Mouse (Mus musculus) adrenal gland, postnatal 4 days (tissue): ENCODE measurements around the gene Pwp2. TPM values are rescaled to one million over a fixed set of nuclear protein-coding genes. Genes with fewer than 3 reads are reported as not detected.
"Not testable (repeated sequence)": the region's sequence is repeated elsewhere in the genome, so short reads cannot be mapped to it uniquely, and the experiment has no call there.

ENCODE experiments used
- DNase-seq, 2 experiments: peaks; one replicate each; pipeline ENCODE4 v3.0.0; 2021 to 2022; ENCODE audit warnings: low spot score in 2 of 2, mixed read lengths in 2 of 2
- long read RNA-seq, 2 experiments: library from polyadenylated mRNA; stranded (forward); transcript quantifications; one replicate each; pipeline ENCODE4 v2.0.0; 2021
- total RNA-seq, 2 experiments: library from RNA; stranded (reverse); gene quantifications; 2 replicates each; pipeline ENCODE4 v1.2.3; 2021

The Pwp2 gene
- total RNA-seq, result 10 to 100 TPM; 17.8 to 18.5 TPM
- long read RNA-seq, experiment 1, transcript Pwp2-201 (21 exons, 3,872 nt), result major isoform, 12 of 20 reads
- long read RNA-seq, experiment 1, partial matches to known transcripts, result 8 of 20 reads
- long read RNA-seq, experiment 1, other reads (novel, unspliced or antisense), result 0 of 20 reads
- long read RNA-seq, experiment 2, transcript Pwp2-201 (21 exons, 3,872 nt), result major isoform, 21 of 34 reads
- long read RNA-seq, experiment 2, partial matches to known transcripts, result 9 of 34 reads
- long read RNA-seq, experiment 2, other reads (novel, unspliced or antisense), result 4 of 34 reads

DNA sequence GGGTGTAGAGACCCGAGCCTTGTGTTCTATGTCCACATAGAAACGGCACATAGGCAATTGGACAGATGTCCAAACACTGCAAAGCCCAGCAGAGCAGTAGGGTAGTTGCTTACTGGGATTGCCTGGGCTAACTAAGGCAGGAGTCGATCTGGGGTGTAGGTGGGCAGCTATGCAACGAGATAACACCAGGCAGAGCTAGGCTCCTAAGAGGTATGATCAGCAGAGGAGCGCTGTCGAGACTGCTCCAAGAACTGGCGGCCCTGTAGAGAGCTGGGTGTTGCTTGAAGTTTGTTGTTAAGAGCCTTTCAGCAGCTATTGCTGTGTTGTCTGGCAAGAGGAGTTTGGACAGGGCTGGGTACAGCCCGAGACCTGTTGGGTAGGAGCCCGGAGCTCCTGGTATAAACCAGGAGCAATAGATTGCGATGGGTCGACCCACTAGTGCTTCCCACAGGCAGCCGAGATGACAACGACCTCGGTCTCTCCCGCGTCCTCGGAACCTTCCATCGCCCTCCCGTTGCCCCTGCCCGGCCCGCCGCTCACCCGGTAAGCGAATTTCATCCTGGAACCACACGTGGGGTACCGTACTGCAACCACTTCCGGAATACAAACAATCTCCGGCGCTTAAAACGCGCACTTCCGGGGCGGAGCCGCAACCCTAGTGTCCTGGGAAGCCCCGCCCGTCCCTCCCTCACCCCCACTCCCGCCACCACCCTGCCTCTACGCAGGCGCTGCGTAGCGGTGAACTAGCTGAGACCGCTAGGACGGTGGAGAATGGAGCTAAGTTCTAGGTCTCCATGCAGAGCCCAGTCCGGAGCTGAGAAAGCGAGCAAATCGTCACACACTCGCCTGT is at the start of gene Pwp2:
Gene Pwp2, minus strand, starts transcription at position 619 of the 850 bp plus-strand sequence.
- DNase-seq, result peak; percentile 59 to 79

DNA sequence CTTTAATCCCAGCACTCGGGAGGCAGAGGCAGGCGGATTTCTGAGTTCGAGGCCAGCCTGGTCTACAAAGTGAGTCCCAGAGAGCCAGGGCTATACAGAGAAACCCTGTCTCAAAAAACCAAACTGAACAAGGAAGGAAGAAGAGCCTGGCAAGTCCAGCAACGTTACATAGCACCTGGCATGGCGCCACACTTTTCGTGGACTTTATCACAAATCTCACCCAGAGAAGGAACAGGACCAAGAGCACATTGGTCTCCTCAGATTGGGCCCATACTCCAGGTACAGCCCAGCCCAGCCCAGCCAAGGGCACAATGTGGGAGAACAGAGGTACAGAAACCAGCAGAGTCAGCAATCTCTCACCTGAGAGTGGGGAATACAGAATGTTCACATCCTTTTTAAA is 48.8 kb upstream of the Pwp2 start:
- DNase-seq, result no peak

DNA sequence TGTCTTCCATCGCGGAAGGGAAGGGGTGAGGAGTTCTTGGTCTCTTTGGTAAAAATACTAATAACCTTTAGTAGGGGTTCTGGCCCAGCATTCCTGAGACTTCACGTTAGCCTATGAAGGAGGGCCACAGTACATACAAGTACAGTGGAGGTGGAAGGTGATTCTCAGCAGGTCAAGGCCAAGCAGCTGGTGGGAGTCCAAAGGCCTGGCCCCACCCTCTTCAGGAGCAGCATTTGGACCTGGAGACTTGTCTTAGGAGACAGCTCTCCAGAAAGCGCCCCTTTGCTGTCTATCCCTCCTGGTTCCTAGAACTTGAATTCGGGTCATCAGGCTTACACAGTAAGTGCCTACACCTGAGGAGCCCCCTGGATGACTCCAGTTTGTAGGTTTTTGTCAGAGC is 48.2 kb upstream of the Pwp2 start:
- no peak for DNase-seq

DNA sequence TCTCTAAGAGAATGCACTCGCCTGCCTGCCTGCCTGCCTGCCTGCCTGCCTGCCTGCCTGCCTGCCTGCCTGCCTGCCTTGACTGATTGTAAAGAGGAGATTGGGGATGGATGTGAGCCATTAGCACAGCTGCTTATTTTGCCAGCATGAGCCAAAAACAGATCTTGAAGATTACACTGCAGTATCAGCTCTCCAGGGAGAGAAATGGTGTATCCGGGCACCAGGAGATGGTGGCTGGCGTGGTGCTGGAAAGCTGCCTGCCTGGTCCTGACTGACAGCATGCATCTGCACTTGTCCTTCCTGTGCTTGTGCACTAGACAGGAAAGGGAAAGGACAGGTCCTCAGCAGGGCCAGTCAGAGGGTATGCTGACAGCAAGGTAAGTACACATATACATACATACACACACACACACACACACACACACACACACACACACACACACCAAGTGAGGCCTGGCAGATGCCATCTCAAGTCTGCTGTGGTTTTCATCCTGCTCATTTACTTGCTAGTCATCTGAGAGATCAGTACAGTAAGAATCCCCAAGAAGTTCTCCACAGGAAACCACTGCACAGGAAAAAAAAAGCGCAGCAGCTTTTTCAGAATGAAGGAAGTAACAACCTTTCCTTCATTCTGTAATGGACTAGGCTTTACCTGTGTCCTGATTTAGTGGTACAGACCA is 47.5 kb upstream of the Pwp2 start:
- DNase-seq, result no peak

DNA sequence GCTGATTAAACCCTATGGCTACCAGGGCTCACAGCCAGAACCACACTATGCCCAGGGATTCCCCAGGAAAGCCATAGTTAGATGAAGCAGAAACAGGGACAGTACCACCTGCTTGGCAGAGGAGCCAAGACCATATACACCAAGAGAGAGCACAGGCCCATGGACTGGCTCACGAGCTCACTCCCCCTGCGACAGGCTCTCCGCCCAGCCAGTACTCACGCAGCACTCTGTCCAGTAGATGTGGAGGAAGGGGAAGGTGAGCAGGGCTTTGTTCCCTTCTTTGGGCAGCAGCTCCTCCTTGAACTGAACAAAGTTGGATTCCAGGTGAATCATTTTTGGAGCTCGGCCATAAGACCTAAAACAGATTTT is 43.6 kb upstream of the Pwp2 start:
- no peak for DNase-seq

DNA sequence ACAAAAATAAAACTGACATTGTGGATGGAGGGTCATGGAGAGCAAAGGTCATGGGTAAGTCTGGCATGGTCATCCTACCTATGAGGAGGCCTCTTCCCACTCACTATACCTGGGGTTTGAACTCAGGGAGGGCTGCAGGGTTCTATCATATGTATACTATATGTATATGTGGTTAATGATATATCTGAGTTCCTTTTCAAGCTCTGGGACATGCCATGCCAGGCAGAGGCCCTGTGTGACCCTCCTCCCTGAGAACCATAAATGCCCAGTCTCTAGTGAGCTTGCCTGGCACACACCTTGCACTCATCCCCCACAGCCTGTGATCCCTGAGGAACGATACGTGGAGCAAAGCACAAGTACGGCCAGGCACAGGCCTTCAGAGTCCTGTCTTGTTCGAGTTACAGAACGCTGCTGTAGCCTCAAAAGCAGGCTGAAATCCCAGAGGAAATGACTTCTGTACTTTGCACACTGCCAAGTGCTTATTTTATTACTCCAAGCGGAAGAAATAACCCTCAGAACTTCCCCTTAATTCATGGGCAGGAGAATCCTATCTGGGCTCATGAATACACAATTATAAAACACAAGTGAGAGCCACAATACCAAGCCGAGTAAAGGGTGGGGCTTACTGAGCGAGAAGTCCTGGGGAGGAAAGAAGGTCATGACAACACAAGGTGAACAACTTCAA is 43.1 kb upstream of the Pwp2 start:
- DNase-seq, result no peak

DNA sequence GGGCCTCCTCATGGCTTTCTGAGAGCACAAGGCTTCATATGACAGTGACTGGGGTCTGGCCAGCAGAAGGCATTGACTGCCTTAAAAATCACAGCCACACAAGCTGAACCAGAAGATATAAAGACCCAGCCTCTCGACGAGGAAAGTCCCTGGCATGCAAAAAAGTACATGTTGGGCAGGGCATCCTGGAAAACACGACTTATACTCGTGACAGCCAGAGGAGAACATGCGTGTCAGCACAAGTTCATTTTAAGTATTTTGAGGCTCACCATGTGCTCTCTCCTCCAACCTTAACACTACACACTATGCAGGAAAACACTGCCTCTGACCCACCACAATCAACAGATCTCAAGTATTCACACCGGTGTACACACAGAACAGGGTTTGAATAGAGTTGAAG is 39.2 kb upstream of the Pwp2 start:
- DNase-seq, result no peak

DNA sequence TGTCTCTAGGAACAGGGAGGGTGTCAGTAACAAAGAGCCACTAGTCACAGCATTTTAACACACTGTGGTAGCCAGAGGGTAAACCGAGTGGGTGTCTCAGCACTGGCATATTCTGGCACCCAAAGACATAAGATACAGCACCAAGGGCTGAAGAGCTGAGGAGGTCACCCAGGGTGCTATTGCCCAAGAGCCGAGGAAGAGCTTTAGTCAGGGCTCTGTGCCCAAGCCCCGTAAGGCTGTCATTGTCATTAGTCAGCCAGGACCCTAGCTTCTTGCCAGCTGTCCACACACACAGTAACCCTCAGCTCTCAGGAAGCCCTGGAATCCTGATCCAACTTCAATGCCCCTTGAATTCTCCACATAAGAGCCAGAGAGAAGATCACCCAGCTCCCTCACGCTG is 38.0 kb upstream of the Pwp2 start:
- DNase-seq, result no peak

DNA sequence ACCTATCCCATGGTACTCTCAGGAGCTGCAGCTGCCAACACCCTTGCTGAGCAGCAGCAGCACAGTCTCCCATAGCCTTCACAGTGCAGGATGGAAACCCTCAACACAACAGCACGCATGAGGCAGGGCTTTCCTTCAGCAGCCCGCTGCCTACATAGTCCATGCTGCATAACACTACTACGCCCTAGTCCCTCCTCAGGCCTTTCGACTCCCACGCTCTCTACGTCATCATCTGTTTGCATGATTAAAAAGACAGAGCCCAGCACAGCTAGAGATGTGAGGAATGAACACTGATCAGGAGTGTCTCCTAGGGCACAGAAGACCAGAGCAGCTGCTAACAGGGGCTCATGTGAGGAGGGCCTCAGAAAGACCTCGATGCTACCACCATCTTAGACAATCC is 36.4 kb upstream of the Pwp2 start:
- DNase-seq, result no peak

DNA sequence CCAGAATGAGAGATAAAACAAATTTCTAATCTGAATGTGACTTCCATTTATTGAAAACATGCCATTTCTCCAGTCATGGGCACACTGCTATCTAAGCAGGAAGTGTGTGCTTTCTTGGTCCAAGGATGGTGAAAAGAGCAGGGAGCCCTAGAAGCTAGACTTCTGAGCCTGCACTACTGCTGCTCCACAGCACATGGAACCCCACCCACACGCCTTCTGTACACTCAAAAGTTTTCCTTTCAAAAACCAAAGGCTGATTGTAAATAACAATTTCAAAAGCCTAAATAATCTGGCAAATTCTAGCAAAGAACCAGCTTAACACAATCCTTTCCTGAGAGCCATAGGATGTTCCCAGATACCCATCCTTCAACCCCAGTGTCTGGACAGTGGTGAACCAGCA is 34.6 kb upstream of the Pwp2 start:
- DNase-seq, result no peak

DNA sequence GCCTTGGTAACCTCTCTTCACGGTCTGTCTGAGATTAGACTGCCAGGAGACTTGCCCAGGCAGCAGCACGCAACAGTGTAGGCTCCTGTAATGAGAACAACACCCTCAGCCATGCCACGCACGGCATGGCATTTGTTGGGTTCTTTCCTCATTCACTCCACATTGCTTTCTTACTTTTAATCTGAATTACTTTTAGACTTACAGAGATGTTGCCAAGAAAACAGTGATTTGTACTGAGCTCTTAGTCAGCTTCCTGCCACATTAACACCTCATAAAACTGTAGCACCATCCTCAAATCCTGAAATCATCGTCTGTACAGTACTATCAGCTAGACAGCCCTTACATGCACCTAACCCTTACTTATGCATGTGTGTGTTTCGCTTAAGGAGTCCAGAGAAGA is 33.6 kb upstream of the Pwp2 start:
- DNase-seq, result no peak

DNA sequence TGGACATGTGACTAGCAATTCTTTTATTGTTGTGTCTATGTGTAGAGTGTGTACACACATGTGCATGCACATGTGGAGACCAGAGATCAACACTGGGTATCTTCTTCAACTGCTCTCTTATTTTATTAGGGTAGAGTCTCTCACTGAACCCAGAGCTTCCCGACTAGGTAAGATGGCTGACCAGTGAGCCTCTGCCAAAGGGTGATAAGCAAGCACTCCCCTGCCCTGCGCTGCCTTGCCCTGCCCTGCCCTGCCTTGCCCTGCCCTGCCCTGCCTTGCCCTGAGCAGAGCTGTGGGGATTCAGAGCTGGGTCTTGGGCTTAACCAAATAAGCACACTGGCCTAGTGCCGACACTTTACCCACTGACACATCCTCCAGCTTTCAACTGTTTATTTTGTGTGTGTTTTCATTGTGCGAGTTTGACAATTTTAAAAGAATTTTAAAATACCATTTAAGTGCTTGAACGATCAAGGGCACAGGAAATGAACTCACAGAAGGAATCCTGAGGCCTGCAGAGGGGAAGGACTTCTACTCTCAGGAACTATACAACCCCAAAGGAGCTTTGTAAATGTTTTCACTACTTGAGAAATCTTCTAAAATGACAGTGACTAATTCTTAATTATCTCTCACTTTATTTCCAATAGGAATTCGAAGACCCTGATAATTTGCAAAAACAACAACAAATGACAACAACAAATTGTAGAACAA is 31.6 kb upstream of the Pwp2 start:
- DNase-seq, result no peak

DNA sequence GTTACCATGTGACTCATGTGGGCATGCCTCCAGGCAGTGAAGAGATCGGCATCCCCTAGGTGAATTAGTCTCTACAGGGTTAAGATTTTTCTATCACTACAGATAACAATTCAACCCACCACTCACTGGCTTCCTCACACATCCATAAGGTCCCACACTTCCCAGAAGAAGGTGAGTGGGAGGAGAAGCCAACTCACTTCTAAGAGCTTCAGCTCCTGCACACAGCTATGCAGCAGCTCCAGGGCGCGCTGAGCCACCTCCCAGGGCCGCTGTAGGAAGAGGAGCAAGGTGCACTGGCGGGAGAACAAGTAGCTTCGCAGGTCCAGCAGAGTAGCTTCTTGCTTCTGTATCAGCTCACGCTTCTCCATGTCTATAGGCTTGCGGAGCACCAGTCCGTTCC is 29.4 kb upstream of the Pwp2 start:
- no peak for DNase-seq

DNA sequence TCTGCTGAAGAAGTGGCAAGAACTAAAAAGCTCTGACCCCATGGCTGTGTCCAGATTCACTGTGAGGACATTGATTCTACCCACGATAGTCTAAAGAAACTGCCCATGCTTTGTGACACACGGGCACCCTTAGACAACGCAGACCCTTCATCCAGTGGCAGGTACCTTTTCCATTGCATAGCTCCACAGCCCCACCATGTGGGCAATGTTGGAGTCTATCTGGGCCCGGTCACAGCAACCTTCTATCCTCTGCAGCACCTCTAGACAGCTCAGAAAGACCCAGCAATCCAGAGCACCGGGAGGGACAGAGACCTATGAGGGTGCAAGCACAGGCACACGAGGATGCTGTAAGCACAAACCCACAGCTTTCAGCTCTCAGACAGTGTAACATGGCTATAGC is 26.4 kb upstream of the Pwp2 start:
- no peak for DNase-seq

DNA sequence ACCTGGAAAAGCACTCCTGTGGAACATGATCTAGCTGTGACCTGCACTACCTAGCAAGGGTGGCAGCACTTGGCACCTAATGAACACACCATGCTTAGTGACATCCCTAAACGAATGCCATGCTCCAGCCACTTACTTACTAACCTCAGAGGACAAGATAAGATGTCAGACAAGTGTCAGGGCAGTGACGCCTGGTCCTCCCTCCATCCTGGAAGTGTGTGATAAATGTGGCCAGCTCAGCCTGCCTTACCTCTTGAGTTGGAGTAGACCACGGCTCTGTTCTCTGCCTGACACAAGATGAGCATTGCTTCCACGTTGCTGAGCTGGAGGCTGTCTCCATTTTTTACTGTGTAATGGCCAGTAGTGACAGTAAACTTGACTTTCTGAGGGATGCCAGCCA is 16.2 kb upstream of the Pwp2 start:
- no peak for DNase-seq

DNA sequence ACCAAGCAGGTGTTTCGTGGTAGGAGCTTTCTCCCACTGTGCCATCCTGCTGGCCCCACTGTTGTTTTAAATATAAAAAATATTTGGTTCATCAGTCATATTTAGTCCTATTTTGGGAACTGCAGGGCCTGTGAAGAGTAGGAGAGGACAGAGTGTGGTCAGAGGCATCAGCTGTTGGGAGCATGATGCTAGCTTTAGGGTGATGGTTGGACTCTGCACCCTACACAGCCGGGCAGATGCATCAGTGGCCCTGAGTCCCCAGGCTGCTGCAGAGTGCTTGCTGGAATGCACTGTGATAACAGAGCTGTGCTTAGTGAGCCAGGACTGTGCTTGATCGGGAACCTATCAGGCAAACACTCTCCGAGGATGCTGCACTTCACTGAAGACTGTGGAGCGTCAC is 8.0 kb upstream of the Pwp2 start:
- DNase-seq, result no peak

DNA sequence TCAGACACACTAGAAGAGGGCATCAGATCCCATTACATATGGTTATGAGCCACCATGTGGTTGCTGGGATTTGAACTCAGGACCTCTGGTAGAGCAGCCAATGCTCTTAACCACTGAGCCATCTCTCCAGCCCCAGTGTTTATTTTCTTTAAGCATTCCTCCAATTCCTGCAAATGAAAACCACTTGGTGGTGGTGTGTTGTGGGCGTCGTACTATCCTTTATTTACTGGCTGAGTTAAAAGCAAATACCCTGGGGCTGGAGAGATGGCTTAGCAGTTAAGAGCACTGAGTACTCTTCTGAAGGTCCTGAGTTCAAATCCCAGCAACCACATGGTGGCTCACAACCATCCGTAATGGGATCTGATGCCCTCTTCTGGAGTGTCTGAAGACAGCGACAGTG is 1.1 kb upstream of the Pwp2 start:
- DNase-seq, result not testable (repeated sequence)

DNA sequence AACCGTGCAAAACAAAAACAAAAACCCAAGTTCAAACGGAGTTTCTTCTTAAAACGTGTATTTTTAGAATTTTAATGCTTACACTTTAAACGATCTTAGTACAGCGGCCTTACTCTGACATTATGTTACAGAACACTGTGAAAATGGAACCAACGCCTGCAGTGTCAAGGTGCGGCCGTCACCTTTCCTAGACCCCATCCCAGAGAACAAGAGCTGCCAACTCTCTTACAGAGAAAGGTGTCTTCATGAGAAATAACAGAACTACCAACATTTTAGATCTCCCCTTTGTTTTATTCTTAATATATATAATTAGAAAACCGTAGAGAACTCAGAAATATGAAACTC is 404 bp upstream of the Pwp2 start:
- no peak for DNase-seq

DNA sequence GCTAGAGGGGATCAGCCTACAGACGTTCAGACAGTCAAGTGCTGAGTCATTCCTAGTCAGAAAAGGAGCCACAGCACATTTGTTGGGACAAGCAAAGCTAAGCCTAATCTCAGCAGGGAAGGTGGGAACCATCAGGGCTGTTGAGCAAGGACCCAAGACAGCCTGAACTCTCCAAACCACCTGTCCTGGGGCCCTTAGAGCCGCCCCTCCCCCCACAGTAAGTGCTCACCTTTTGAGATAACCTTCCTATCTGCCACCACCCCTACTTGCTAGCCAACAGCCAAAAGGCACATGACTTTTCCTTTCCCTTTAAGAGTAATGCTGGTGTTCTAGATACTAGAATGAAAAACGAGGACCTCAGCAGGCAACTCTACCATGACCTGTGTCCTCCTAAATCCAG is 1.4 kb downstream of the Pwp2 start:
- no peak for DNase-seq

DNA sequence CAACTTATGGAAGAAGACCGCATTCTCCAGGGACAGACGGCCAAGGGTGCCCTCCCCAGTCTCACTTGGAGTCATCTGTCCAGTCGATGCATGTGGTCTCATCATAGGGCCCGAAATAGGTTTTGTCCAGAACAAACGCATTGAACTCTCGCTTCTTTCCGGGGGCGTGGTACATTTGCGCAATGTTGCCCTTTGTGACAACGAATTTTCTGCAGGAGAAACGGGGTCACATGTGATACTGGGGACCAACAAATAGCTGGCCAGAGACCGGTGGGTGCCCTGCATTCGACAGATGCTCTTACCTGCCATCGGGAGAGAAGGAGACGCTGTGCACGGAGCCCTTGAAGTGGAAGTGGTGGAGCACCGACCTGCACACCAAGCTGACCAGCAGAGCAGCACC is 2.6 kb downstream of the Pwp2 start:
- no peak for DNase-seq

DNA sequence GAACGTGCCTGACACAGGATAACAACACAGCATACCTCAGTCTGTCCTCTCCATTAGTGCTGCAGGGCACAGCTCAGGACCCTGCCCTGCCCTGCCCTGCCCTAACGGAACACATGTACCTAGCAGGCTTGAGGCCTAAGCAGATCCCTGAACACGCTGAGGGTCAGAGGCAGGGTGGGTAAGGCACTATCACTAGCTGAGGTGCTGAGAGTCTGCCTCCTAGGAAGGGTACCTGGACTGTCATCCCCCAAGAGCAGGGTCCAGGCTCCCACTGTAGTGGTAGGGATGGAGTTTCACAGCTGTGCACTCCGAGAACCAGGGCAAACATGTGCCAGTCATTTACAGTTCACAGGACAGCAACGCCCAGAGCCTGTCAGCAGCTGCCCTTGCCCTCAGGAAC is 10.5 kb downstream of the Pwp2 start:
- DNase-seq, result no peak
